Mouse (Mus musculus): ENCODE measurements around the gene Tfap2b. TPM values are rescaled to one million over a fixed set of nuclear protein-coding genes. Genes with fewer than 3 reads are reported as not detected.

The Tfap2b gene
- total RNA-seq, 2 experiments from 2014 or later, result 0.20 to 0.41 TPM

- no peak for DNase-seq (ENCODE audit: low spot score in 2 of 2)
- no peak overlapping the region for H3K4me3 ChIP-seq
- no peak overlapping the region for H3K27ac ChIP-seq
- no peak for TF ChIP-seq CTCF (conservative IDR thresholded peaks at IDR 0.05)
These were observed 27.9 kb downstream of the Tfap2b start for GRCm38 (mm10) chr1:19236591-19236990.

GRCm38 (mm10) chr1:19237061-19237460 lies 28.3 kb downstream of the Tfap2b start:
- no peak for TF ChIP-seq CTCF (conservative IDR thresholded peaks at IDR 0.05)

GRCm38 (mm10) chr1:19237721-19238410 lies 29.2 kb downstream of the Tfap2b start:
- no peak for TF ChIP-seq CTCF (conservative IDR thresholded peaks at IDR 0.05)

More at GRCm38 (mm10) chr1:19237061-19237460, 28.3 kb downstream of the Tfap2b start:
- no peak for DNase-seq (ENCODE audit: low spot score in 2 of 2)
- H3K4me3 ChIP-seq, result no peak overlapping the region
- H3K27ac ChIP-seq, result no peak overlapping the region

GRCm38 (mm10) chr1:19240054-19240453 lies 31.3 kb downstream of the Tfap2b start:
- no peak for TF ChIP-seq CTCF (conservative IDR thresholded peaks at IDR 0.05)

More at GRCm38 (mm10) chr1:19237721-19238410, 29.2 kb downstream of the Tfap2b start:
- Histone ChIP-seq H3K27ac (no peak overlapping the region), H3K4me3 (no peak overlapping the region)
- no peak for DNase-seq (ENCODE audit: low spot score in 2 of 2)

GRCm38 (mm10) chr1:19241316-19241715 lies 32.6 kb downstream of the Tfap2b start:
- H3K27ac ChIP-seq, result no peak overlapping the region
- H3K4me3 ChIP-seq, result no peak overlapping the region
- TF ChIP-seq CTCF (conservative IDR thresholded peaks at IDR 0.05), result no peak
- no peak for DNase-seq (ENCODE audit: low spot score in 2 of 2)

More at GRCm38 (mm10) chr1:19240054-19240453, 31.3 kb downstream of the Tfap2b start:
- no peak overlapping the region for H3K4me3 ChIP-seq
- H3K27ac ChIP-seq, result no peak overlapping the region
- no peak for DNase-seq (ENCODE audit: low spot score in 2 of 2)

- DNase-seq (ENCODE audit: low spot score in 2 of 2), result no peak
- no peak overlapping the region for H3K4me3 ChIP-seq
- no peak overlapping the region for H3K27ac ChIP-seq
- TF ChIP-seq CTCF (conservative IDR thresholded peaks at IDR 0.05), result no peak
These were observed 33.3 kb downstream of the Tfap2b start for GRCm38 (mm10) chr1:19242021-19242420.

GRCm38 (mm10) chr1:19245032-19245431 lies 36.3 kb downstream of the Tfap2b start:
- no peak for DNase-seq (ENCODE audit: low spot score in 2 of 2)
- TF ChIP-seq CTCF (conservative IDR thresholded peaks at IDR 0.05), result no peak
- H3K4me3 ChIP-seq, result no peak overlapping the region
- no peak overlapping the region for H3K27ac ChIP-seq

GRCm38 (mm10) chr1:19251286-19251685 lies 42.6 kb downstream of the Tfap2b start:
- no peak overlapping the region for H3K4me3 ChIP-seq
- TF ChIP-seq CTCF (conservative IDR thresholded peaks at IDR 0.05), result no peak
- no peak for DNase-seq (ENCODE audit: low spot score in 2 of 2)
- no peak overlapping the region for H3K27ac ChIP-seq

GRCm38 (mm10) chr1:19269596-19269995 lies 60.9 kb downstream of the Tfap2b start:
- no peak for TF ChIP-seq CTCF (conservative IDR thresholded peaks at IDR 0.05)
- no peak for DNase-seq (ENCODE audit: low spot score in 2 of 2)
- no peak overlapping the region for H3K27ac ChIP-seq
- H3K4me3 ChIP-seq, result no peak overlapping the region

Other genes with a start within 250 kb of the Tfap2b start
- gene Tfap2d, start 105.9 kb upstream of the Tfap2b start, total RNA-seq (2021), result not detected

Measured in layer of hippocampus, adult 2 months (tissue).